In genomic region chr12:51028601-51029174, GRCm38 (mm10) we compare ENCODE assay signal across 16 mouse cellular contexts.
A peak's percentile ranks its signal among the peaks of the same experiment; 100 is the strongest.
DNase-seq lines count a peak whose midpoint lies in the region; ATAC-seq and TF ChIP-seq lines count a peak whose summit lies in the region.
"Had no signal": no experiment of that assay in that cellular context is flagged by ENCODE, and none has a peak within 500 bp of the region (broad histone marks: within the 10 kb centered on the region; RNA-seq: fewer than 3 reads in every experiment).

No protein-coding gene starts in this region.

- no peaks in the 10 kb centered on the region for H3K36me3 ChIP-seq in heart, embryonic 12.5 days
- no peaks in the 10 kb centered on the region for H3K36me3 ChIP-seq in embryonic facial prominence, embryonic 13.5 days
- no peaks in the 10 kb centered on the region for H3K36me3 ChIP-seq in hindbrain, embryonic 12.5 days
- H3K36me3 ChIP-seq in midbrain, embryonic 16.5 days (ENCODE audit: control insufficient read depth, insufficient read depth, low read length), result no peaks in the 10 kb centered on the region
- H3K36me3 ChIP-seq in liver, postnatal 0 days (replicated peaks; ENCODE audit: insufficient read depth, low read length), result no peaks in the 10 kb centered on the region
- H3K36me3 ChIP-seq: heart, embryonic 13.5 days; limb, embryonic 15.5 days; lung, embryonic 15.5 days; neural tube, embryonic 13.5 days had no signal

- H3K4me1 ChIP-seq in heart, embryonic 12.5 days (replicated peaks), result peaks cover 14% of the 10 kb centered on the region
- H3K4me1 ChIP-seq in embryonic facial prominence, embryonic 13.5 days, result no peaks in the 10 kb centered on the region; the same call in 1 of the 2 replicates
- H3K4me1 ChIP-seq in hindbrain, embryonic 12.5 days, result peaks cover 4% of the 10 kb centered on the region; the same call in 1 of the 2 replicates
- peaks cover 8% of the 10 kb centered on the region for H3K4me1 ChIP-seq in midbrain, embryonic 16.5 days (ENCODE audit: control insufficient read depth, insufficient read depth, low read length)
- no peaks in the 10 kb centered on the region for H3K4me1 ChIP-seq in liver, postnatal 0 days (ENCODE audit: insufficient read depth)
- H3K4me1 ChIP-seq: limb, embryonic 15.5 days had no signal

- 44% methylated on average over 10 of the region's 10 CpGs for WGBS in heart, embryonic 12.5 days
- 30% methylated on average over 10 of the region's 10 CpGs for WGBS in embryonic facial prominence, embryonic 13.5 days
- 26% methylated on average over 10 of the region's 10 CpGs for WGBS in hindbrain, embryonic 12.5 days
- 15% methylated on average over 10 of the region's 10 CpGs for WGBS in midbrain, embryonic 16.5 days
- WGBS in liver, postnatal 0 days (ENCODE audit: insufficient replicate concordance), result 44% methylated on average over 10 of the region's 10 CpGs

- no peaks in the 10 kb centered on the region for H3K9me3 ChIP-seq in heart, embryonic 12.5 days (replicated peaks)
- no peaks in the 10 kb centered on the region for H3K9me3 ChIP-seq in embryonic facial prominence, embryonic 13.5 days
- H3K9me3 ChIP-seq in hindbrain, embryonic 12.5 days (replicated peaks), result no peaks in the 10 kb centered on the region
- no peaks in the 10 kb centered on the region for H3K9me3 ChIP-seq in midbrain, embryonic 16.5 days (replicated peaks; ENCODE audit: control insufficient read depth, low read length, poor library complexity, severe bottlenecking)
- H3K9me3 ChIP-seq in liver, postnatal 0 days (ENCODE audit: low read length), result no peaks in the 10 kb centered on the region
- H3K9me3 ChIP-seq: heart, embryonic 13.5 days; limb, embryonic 15.5 days; lung, embryonic 15.5 days; neural tube, embryonic 13.5 days had no signal

- H3K27ac ChIP-seq in heart, embryonic 12.5 days (ENCODE audit: poor library complexity, severe bottlenecking), result no peak overlapping the region
- no peak overlapping the region for H3K27ac ChIP-seq in embryonic facial prominence, embryonic 13.5 days
- H3K27ac ChIP-seq in hindbrain, embryonic 12.5 days, result no peak overlapping the region
- H3K27ac ChIP-seq in midbrain, embryonic 16.5 days (ENCODE audit: low read length), result peak overlapping the region; percentile 42
- H3K27ac ChIP-seq in liver, postnatal 0 days (ENCODE audit: low read depth), result no peak overlapping the region
- H3K27ac ChIP-seq: heart, embryonic 13.5 days; limb, embryonic 15.5 days; lung, embryonic 15.5 days; neural tube, embryonic 13.5 days had no signal

- DNase-seq in heart, adult 8-10 months (ENCODE audit: low spot score), result no peak
- DNase-seq in liver, postnatal 0 days, result no peak
- DNase-seq in ovary, adult 18-20 months (ENCODE audit: low spot score), result no peak
- no peak for DNase-seq in heart, adult 9 months (ENCODE audit: low spot score in 2 of 2)
- DNase-seq: adrenal gland, adult 8-10 months; cerebellum, postnatal 25 days; kidney, adult 9 months had no signal

- H3K4me2 ChIP-seq in heart, embryonic 12.5 days, result peak overlapping the region; percentile 31
- H3K4me2 ChIP-seq in embryonic facial prominence, embryonic 13.5 days, result peak overlapping the region; percentile 18
- 0 out of 2 replicates have a peak overlapping the region, but pooled peaks have one; percentile 21 for H3K4me2 ChIP-seq in hindbrain, embryonic 12.5 days (replicated peaks)
- H3K4me2 ChIP-seq in midbrain, embryonic 16.5 days (ENCODE audit: low read length), result peak overlapping the region; percentile 30
- H3K4me2 ChIP-seq in liver, postnatal 0 days (ENCODE audit: low read depth, low read length), result no peak overlapping the region
- H3K4me2 ChIP-seq: heart, embryonic 13.5 days; limb, embryonic 15.5 days; lung, embryonic 15.5 days; neural tube, embryonic 13.5 days had no signal

- no peak overlapping the region for H3K4me3 ChIP-seq in heart, embryonic 12.5 days
- H3K4me3 ChIP-seq in embryonic facial prominence, embryonic 13.5 days, result no peak overlapping the region
- H3K4me3 ChIP-seq in hindbrain, embryonic 12.5 days, result no peak overlapping the region
- no peak overlapping the region for H3K4me3 ChIP-seq in midbrain, embryonic 16.5 days (ENCODE audit: low read depth, low read length)
- no peak overlapping the region for H3K4me3 ChIP-seq in liver, postnatal 0 days (ENCODE audit: low read depth, low read length)
- H3K4me3 ChIP-seq: erythroblast, embryonic 14.5 days; heart, embryonic 13.5 days; limb, embryonic 15.5 days; lung, embryonic 15.5 days; neural tube, embryonic 13.5 days had no signal

- no peak for TF ChIP-seq EP300 in liver, postnatal 0 days (IDR thresholded peaks at IDR 0.05; ENCODE audit: low read depth)

- no peak for TF ChIP-seq CTCF in liver, postnatal 0 days (IDR thresholded peaks at IDR 0.05; ENCODE audit: low read depth)

- no peak overlapping the region for H3K9ac ChIP-seq in heart, embryonic 12.5 days
- no peak overlapping the region for H3K9ac ChIP-seq in embryonic facial prominence, embryonic 13.5 days
- H3K9ac ChIP-seq in hindbrain, embryonic 12.5 days, result no peak overlapping the region
- peak overlapping the region; percentile 34; the same call in 1 of the 2 replicates for H3K9ac ChIP-seq in midbrain, embryonic 16.5 days (ENCODE audit: low read depth, low read length)
- no peak overlapping the region for H3K9ac ChIP-seq in liver, postnatal 0 days (replicated peaks)
- H3K9ac ChIP-seq: heart, embryonic 13.5 days; limb, embryonic 15.5 days; lung, embryonic 15.5 days; neural tube, embryonic 13.5 days had no signal

- no peak for ATAC-seq in heart, embryonic 12.5 days (ENCODE audit: insufficient number of reproducible peaks, low FRiP score)
- no peak for ATAC-seq in embryonic facial prominence, embryonic 13.5 days (ENCODE audit: insufficient number of reproducible peaks, insufficient read depth, low FRiP score, low TSS enrichment, low read depth)
- ATAC-seq in hindbrain, embryonic 12.5 days (ENCODE audit: low FRiP score), result peak; percentile 61
- ATAC-seq in midbrain, embryonic 16.5 days, result peak; percentile 79
- no peak for ATAC-seq in liver, postnatal 0 days

- H3K27me3 ChIP-seq in heart, embryonic 12.5 days (replicated peaks), result no peaks in the 10 kb centered on the region
- H3K27me3 ChIP-seq in embryonic facial prominence, embryonic 13.5 days, result peaks cover 9% of the 10 kb centered on the region; the same call in 1 of the 2 replicates
- peaks cover 8% of the 10 kb centered on the region; the same call in 1 of the 2 replicates for H3K27me3 ChIP-seq in hindbrain, embryonic 12.5 days
- H3K27me3 ChIP-seq in midbrain, embryonic 16.5 days (ENCODE audit: control insufficient read depth, insufficient read depth, low read depth, low read length), result no peaks in the 10 kb centered on the region
- H3K27me3 ChIP-seq in liver, postnatal 0 days (ENCODE audit: insufficient read depth, low read length), result no peaks in the 10 kb centered on the region
- H3K27me3 ChIP-seq: heart, embryonic 13.5 days; limb, embryonic 15.5 days; lung, embryonic 15.5 days; neural tube, embryonic 13.5 days had no signal

Comparison
In these comparisons a context has a peak if more than half of its experiments do, and no peak if none do; other contexts are left out.
1. ATAC-seq: peak in hindbrain, embryonic 12.5 days (single experiment) and midbrain, embryonic 16.5 days (single experiment); none in heart, embryonic 12.5 days (single experiment), embryonic facial prominence, embryonic 13.5 days (single experiment) and liver, postnatal 0 days (single experiment).